Mouse (Mus musculus) kidney, adult 2 months (tissue): Measurements from ENCODE around the gene Sympk. TPM values are rescaled to one million over a fixed set of nuclear protein-coding genes. Genes with fewer than 3 reads are reported as not detected.
A peak's percentile ranks its signal among the peaks of the same experiment; 100 is the strongest.

Experiments used
- DNase-seq: peaks from one replicate; pipeline ENCODE4 v3.0.0; 2021
- H3K27ac ChIP-seq: fragments of 200-500 bp; 2 replicates; pipeline ENCODE4 v1.5.1; 2012; ENCODE audit warnings: low read depth, low read length, control low read depth, inconsistent platforms; ENCODE audit not compliant: insufficient read depth
- H3K27me3 ChIP-seq: fragments of 200-500 bp; replicated peaks from 2 replicates; pipeline ENCODE4 v1.6.1; 2012; ENCODE audit warnings: mild to moderate bottlenecking, moderate library complexity, low read length, inconsistent platforms; ENCODE audit not compliant: control insufficient read depth, insufficient read depth
- H3K36me3 ChIP-seq: fragments of 200-500 bp; 2 replicates; pipeline ENCODE4 v1.6.1; 2012; ENCODE audit warnings: mild to moderate bottlenecking, moderate library complexity, low read length, inconsistent platforms; ENCODE audit not compliant: control insufficient read depth, insufficient read depth
- H3K4me1 ChIP-seq: fragments of 200-500 bp; 2 replicates; pipeline ENCODE4 v1.6.1; 2011; ENCODE audit warnings: low read length; ENCODE audit not compliant: control insufficient read depth, insufficient read depth
- H3K4me3 ChIP-seq: fragments of 200-500 bp; 2 replicates; pipeline ENCODE4 v1.5.1; 2011; ENCODE audit warnings: mild to moderate bottlenecking, low read depth, low read length, control low read depth; ENCODE audit not compliant: insufficient read depth
- CTCF ChIP-seq: fragments of 200-500 bp; conservative IDR thresholded peaks from 2 replicates; pipeline ENCODE4 v1.5.1; 2011; ENCODE audit warnings: low read depth, mild to moderate bottlenecking, control low read depth, low read length, moderate library complexity, mixed read lengths; ENCODE audit not compliant: insufficient read depth, insufficient read length
- POLR2A ChIP-seq: fragments of 200-500 bp; IDR thresholded peaks from one replicate; pipeline ENCODE4 v1.6.1; 2011; ENCODE audit warnings: low read depth, low read length, control low read depth
- WGBS: fragments of 180-500 bp; shearing (Covaris S2); methylation state at CpG from one replicate; pipeline ENCODE4 v1.1.7; 2018; 5-methylcytosine and 5-hydroxymethylcytosine counted together
- polyA plus RNA-seq: library from polyadenylated mRNA; depleted of rRNA; stranded (reverse); fragments of >200 nt; gene quantifications from 2 replicates; pipeline ENCODE4 v1.2.3, GENCODE M21; 2012

Gene Sympk
- polyA plus RNA-seq, 1 experiment, result 59.8 TPM

DNA sequence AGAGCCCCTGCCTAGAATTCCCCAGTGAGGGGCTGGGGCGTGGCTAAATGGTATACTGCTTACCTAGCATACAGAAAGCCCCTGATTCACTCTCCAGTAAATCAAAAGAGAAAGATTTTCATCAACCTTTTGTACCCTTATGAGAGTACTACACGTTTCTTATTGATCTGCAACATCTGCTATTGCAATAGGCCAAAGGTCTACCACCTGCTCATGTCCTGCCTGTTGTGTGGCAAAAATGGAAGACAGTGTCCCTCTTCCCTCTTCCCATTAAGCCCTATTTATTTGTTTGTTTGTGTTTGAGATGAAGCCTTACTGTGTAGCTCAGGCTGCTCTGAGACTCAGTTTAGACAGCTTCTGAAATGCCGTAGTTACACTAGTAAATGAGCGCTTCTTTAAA lies 8.1 kb upstream of the Sympk start:
- Histone ChIP-seq H3K4me3 (no peak overlapping the region), H3K27me3 (no peaks in the 10 kb centered on the region), H3K27ac (no peak overlapping the region), H3K4me1 (no peaks in the 10 kb centered on the region), H3K36me3 (no peaks in the 10 kb centered on the region)
- TF ChIP-seq POLR2A (no peak), CTCF (no peak)
- no peak for DNase-seq
- 87% methylated on average over 4 of the region's 4 CpGs for WGBS

DNA sequence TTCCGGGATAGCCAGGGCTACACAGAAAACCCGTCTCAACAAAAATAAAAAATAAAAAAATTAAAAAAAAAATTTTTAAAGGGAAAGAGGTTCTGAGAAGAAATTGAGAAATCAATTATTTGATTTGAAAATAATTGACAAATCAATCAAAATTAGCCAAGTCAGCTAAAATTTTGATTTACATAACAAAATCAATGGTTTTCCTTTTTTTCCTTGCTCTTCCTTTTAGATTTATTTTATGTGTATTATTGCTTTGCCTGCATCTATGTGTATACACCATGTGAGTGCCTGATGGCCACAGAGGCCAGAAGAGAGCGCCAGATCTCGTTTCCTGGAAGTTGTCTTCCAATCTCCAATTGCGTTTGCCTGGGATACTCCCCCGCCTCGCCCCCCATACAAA lies 6.3 kb upstream of the Sympk start:
- whole genome bisulfite sequencing, result 78% methylated on average over 7 of the region's 7 CpGs
- DNase-seq, result no peak
- Histone ChIP-seq H3K27me3 (no peaks in the 10 kb centered on the region), H3K27ac (no peak overlapping the region), H3K4me3 (no peak overlapping the region), H3K36me3 (no peaks in the 10 kb centered on the region), H3K4me1 (no peaks in the 10 kb centered on the region)
- no peak for TF ChIP-seq POLR2A
- no peak for TF ChIP-seq CTCF

DNA sequence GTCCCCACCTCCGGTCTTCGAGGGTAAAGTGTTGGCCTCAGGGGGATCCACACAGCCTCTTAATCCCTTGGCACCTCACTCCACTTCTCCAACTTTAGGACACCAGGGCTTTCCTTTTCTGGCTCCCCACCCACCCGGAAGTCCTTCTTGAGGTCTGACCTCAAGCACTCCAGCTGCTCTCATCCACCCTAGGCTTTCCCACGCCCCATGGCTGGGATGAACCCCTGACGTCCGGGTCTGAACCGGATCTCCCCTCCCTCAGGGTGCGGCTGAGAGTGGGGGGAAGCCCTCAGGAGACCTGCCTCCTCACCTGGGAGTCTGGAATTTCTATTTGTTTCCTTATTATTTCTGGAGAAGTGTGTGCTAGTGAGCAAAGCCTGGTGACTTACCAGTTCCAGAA lies 3.1 kb upstream of the Sympk start:
- Histone ChIP-seq H3K27me3 (no peaks in the 10 kb centered on the region; the same call in 1 of the 2 replicates), H3K4me3 (no peak overlapping the region), H3K27ac (no peak overlapping the region), H3K4me1 (peaks cover 8% of the 10 kb centered on the region; the same call in 1 of the 2 replicates), H3K36me3 (no peaks in the 10 kb centered on the region)
- TF ChIP-seq CTCF, result no peak
- no peak for TF ChIP-seq POLR2A
- no peak for DNase-seq
- WGBS, result 22% methylated on average over 8 of the region's 8 CpGs

DNA sequence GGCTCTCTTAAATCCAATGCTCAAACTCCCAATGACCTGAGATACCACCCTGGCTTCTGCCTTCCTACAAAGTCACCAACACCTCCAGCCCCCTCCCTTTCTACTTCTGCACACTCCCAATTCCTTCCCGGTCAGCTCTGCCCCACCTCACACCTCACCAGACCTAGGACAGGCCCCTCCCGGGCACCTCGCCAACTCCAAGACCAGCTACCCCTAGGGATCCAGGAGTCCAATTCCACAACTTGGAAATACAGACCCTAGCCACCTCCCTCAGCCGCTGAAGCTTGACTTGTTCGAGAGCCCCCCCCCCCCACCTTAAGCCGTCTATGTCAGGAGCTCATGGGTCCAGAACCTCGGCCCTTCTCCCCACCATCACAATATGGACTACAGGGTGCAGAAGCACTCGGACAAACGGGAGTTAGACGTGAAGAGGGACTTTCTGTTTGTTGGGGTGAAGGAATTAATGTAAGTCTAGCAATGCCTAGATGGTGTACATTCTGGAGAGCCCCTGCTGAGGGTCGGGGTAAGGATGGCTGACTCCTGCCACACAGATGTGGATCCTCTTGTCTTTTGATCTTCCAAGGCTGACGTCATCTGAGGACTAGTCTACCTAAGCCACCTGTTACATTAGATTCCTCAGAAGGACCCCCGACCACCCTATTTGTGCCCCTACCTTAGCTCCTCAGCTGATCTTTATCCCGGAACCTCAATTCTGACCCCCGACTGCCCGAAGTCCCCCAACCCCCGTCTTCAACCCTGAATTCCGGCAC lies 1.8 kb upstream of the Sympk start:
- Histone ChIP-seq H3K27me3 (no peaks in the 10 kb centered on the region; the same call in 1 of the 2 replicates), H3K27ac (no peak overlapping the region), H3K36me3 (no peaks in the 10 kb centered on the region), H3K4me1 (peaks cover 8% of the 10 kb centered on the region; the same call in 1 of the 2 replicates), H3K4me3 (no peak overlapping the region)
- no peak for DNase-seq
- 52% methylated on average over 18 of the region's 18 CpGs for WGBS
- TF ChIP-seq POLR2A, result no peak
- no peak for TF ChIP-seq CTCF

DNA sequence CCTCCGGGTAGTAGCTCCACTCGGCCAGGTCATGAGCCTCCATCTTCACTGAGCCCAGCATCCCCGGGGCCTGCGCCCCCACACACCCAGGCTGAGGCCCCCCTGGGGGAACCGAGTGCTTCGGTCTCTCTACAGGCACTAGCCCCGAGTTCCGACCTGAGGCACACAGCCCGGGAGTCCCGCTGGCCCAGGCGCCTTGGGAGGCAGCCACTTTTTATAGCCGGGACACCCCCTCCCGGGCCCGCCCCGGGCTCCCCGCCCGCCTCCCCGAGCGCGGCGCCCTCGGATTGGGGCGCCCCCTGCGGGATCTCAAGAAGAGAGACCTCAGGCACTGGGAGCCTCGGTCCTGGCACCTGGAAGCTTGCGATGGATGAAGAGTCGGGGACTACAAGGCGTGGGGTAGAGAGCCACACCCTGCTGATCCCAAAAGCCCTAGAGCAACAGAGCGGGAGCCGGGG lies 791 bp upstream of the Sympk start, which contains the start of gene Foxa3:
Foxa3 (minus strand) TSS at position 182 of the 458 bp plus-strand sequence.
- TF ChIP-seq CTCF (peak; percentile 38), POLR2A (no peak)
- Histone ChIP-seq H3K36me3 (no peaks in the 10 kb centered on the region), H3K4me1 (peaks cover 8% of the 10 kb centered on the region; the same call in 1 of the 2 replicates), H3K4me3 (peak within 1 kb of the TSS; percentile 90), H3K27me3 (no peaks in the 10 kb centered on the region; the same call in 1 of the 2 replicates), H3K27ac (no peak within 1 kb of the TSS)
- WGBS, result 2% methylated on average over 30 of the region's 30 CpGs
- DNase-seq, result peak; percentile 54

DNA sequence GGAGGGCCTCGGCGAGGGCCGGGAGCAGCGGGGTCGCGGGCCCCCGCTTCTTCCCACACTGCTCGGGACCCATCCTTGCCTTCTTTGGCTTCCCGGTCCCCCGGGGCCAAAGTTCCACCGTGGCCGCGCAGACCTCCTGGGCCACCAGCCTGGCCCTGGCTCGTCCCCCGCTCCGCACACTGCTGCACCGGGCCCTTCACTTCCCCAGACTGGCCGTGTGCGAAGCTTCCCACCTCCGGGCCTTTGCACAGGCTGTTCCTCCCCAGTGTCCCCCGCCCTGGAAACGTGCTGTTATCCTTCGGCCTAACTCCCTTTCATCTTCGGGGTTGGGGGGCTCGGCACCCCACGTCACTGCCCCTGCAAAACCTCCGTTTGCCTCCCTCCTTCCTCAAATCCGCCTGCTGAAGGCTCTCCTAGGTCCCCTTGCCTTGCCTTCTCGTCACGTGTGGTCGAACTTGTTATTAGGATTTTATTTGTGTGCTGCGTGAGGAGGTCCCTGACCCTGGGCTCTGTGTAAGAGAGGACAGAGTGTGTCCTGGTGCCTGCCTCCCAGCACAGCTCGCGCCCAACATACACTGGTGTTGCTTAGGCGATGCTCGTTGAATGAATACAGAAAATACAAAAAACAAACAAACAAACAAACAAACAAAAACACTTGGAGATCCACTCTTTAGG lies 541 bp downstream of the Sympk start:
- peak overlapping the region; percentile 90 for H3K4me3 ChIP-seq
- no peak overlapping the region for H3K27ac ChIP-seq
- WGBS, result 1% methylated on average over 36 of the region's 36 CpGs
- no peak for TF ChIP-seq CTCF
- no peak for TF ChIP-seq POLR2A
- H3K36me3 ChIP-seq, result no peaks in the 10 kb centered on the region; the same call in 1 of the 2 replicates
- H3K27me3 ChIP-seq, result no peaks in the 10 kb centered on the region; the same call in 1 of the 2 replicates
- peaks cover 8% of the 10 kb centered on the region; the same call in 1 of the 2 replicates for H3K4me1 ChIP-seq
- DNase-seq, result peak; percentile 25

DNA sequence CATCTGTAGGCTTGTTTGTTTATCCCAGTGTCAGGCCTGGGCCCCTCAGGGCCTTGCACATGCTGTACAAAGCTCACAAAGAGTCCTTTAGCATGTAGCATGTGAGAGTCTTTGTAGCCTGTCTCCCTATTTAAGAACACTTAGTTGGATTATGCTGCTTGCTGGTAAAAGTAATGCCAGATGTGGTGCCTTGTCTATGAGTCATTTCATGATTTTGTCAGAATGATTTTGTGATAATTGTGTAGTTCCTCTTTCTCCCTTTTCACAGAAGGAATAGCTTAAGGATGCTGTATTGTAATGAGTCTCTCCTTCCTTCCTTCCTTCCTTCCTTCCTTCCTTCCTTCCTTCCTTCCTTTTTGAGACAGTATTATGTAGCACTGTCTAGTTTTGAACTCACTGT lies 3.9 kb downstream of the Sympk start:
- peaks cover 1% of the 10 kb centered on the region; the same call in 1 of the 2 replicates for H3K36me3 ChIP-seq
- H3K4me1 ChIP-seq, result peaks cover 8% of the 10 kb centered on the region; the same call in 1 of the 2 replicates
- TF ChIP-seq CTCF (no peak), POLR2A (no peak)
- H3K27ac ChIP-seq, result no peak overlapping the region
- DNase-seq, result no peak
- no peaks in the 10 kb centered on the region; the same call in 1 of the 2 replicates for H3K27me3 ChIP-seq
- no peak overlapping the region for H3K4me3 ChIP-seq
